Mouse (Mus musculus): ENCODE data around the gene Rpl35. TPM values are rescaled to one million over a fixed set of nuclear protein-coding genes. Genes with fewer than 3 reads are reported as not detected.

Rpl35 gene
- total and polyA plus RNA-seq, 2 experiments from 2014 or later: 56.4 to 539 TPM

DNA sequence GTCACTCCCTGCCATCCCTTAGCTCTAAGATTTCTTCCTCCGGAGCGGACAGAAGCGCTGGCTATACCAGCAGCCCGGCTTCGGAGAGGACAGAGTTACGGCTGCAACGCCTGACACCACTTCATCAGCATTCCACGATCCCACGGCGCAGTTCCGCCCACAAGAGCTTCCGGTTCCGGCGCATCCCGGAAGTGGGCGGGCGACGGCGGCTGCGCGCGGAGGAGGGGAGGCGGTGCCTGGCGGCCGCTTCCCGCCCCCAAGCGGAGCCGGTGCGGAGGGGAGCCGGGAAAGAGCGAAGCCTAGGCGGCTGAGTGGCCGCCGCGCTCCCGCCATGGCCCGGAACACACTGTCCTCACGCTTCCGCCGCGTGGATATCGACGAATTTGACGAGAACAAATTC is 2.4 kb upstream of the Rpl35 start:
- Histone ChIP-seq H3K27ac (ENCODE audit: low read depth) (peak overlapping the region; percentile 94), H3K4me3 (ENCODE audit: low read depth, low read length) (peak overlapping the region; percentile 83), H3K36me3 (replicated peaks; ENCODE audit: control insufficient read depth, insufficient read depth, low read length) (peaks cover 14% of the 10 kb centered on the region), H3K9ac (replicated peaks; ENCODE audit: low read depth, low read length) (peak overlapping the region; percentile 86), H3K4me1 (ENCODE audit: control insufficient read depth, insufficient read depth) (peaks cover 26% of the 10 kb centered on the region; the same call in 1 of the 2 replicates), H3K9me3 (replicated peaks; ENCODE audit: control insufficient read depth, low read length) (no peaks in the 10 kb centered on the region), H3K27me3 (ENCODE audit: control insufficient read depth, insufficient read depth, low read length) (no peaks in the 10 kb centered on the region), H3K4me2 (ENCODE audit: low read depth, low read length) (peak overlapping the region; percentile 94)
- WGBS: under 1% methylated on average over 41 of the region's 44 CpGs
- peak; percentile 89 for DNase-seq (ENCODE audit: low spot score)
- TF ChIP-seq EP300 (IDR thresholded peaks at IDR 0.05; ENCODE audit: low read depth) (peak; percentile 77; the same call in 1 of the 2 replicates), CTCF (IDR thresholded peaks at IDR 0.05; ENCODE audit: low read depth) (no peak)
- ATAC-seq (ENCODE audit: insufficient read depth, low read depth): peak; percentile 86

DNA sequence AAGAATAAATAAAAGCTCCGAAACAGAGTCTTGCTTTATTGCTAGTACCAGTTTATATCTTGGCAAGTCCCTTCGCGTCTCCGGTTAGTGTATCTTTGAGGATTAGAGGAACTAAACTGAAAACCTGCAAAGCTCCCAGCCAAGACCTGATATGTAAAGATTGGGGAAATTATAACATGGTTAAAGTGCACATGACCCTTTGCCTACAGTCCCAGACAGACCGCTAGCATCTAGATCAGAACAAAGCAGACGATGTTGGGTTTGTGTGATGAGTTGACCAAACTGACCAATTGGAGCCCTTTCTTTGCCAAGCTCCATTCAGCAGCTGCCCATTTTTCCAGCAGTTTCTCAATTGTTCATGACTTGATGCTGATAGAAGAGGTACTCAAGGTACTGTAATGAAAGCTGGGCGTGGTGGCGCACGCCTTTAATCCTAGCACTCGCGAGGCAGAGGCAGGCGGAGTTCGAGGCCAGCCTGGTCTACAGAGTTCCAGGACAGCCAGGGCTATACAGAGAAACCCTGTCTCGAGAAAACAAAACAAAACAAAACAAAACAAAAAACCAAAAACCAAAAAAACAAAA is 816 bp upstream of the Rpl35 start:
- peaks cover 21% of the 10 kb centered on the region; the same call in 1 of the 2 replicates for H3K4me1 ChIP-seq (ENCODE audit: control insufficient read depth, insufficient read depth)
- WGBS: 85% methylated on average over 14 of the region's 14 CpGs
- TF ChIP-seq CTCF (IDR thresholded peaks at IDR 0.05; ENCODE audit: low read depth) (no peak), EP300 (IDR thresholded peaks at IDR 0.05; ENCODE audit: low read depth) (no peak)
- peaks cover 26% of the 10 kb centered on the region for H3K36me3 ChIP-seq (replicated peaks; ENCODE audit: control insufficient read depth, insufficient read depth, low read length)
- DNase-seq (ENCODE audit: low spot score): no peak
- no peaks in the 10 kb centered on the region for H3K27me3 ChIP-seq (ENCODE audit: control insufficient read depth, insufficient read depth, low read length)
- no peak overlapping the region for H3K4me3 ChIP-seq (ENCODE audit: low read depth, low read length)
- ATAC-seq (ENCODE audit: insufficient read depth, low read depth): no peak
- peak overlapping the region; percentile 69 for H3K4me2 ChIP-seq (ENCODE audit: low read depth, low read length)
- no peak overlapping the region for H3K9ac ChIP-seq (replicated peaks; ENCODE audit: low read depth, low read length)
- H3K9me3 ChIP-seq (replicated peaks; ENCODE audit: control insufficient read depth, low read length): no peaks in the 10 kb centered on the region
- H3K27ac ChIP-seq (ENCODE audit: low read depth): no peak overlapping the region

GRCm38 (mm10) chr2:39004880-39005435 is 466 bp downstream of the Rpl35 start, which contains the start of gene Arpc5l:
Arpc5l (plus strand) TSS chr2:39005348.
- Histone ChIP-seq H3K27me3 (ENCODE audit: control insufficient read depth, insufficient read depth, low read length) (no peaks in the 10 kb centered on the region), H3K9me3 (replicated peaks; ENCODE audit: control insufficient read depth, low read length) (no peaks in the 10 kb centered on the region), H3K4me2 (ENCODE audit: low read depth, low read length) (peak within 1 kb of the TSS; percentile 69), H3K4me1 (ENCODE audit: control insufficient read depth, insufficient read depth) (peaks cover 17% of the 10 kb centered on the region; the same call in 1 of the 2 replicates), H3K9ac (replicated peaks; ENCODE audit: low read depth, low read length) (peak within 1 kb of the TSS; percentile 87), H3K4me3 (ENCODE audit: low read depth, low read length) (peak within 1 kb of the TSS; percentile 71), H3K36me3 (replicated peaks; ENCODE audit: control insufficient read depth, insufficient read depth, low read length) (peaks cover 37% of the 10 kb centered on the region), H3K27ac (ENCODE audit: low read depth) (peak within 1 kb of the TSS; percentile 86)
- under 1% methylated on average over 58 of the region's 58 CpGs for whole genome bisulfite sequencing
- DNase-seq (ENCODE audit: low spot score) (peak; percentile 93), ATAC-seq (ENCODE audit: insufficient read depth, low read depth) (peak; percentile 82)
- 0 out of 2 replicates have a peak, but pooled peaks have one; percentile 33 for TF ChIP-seq EP300 (IDR thresholded peaks at IDR 0.05; ENCODE audit: low read depth)
- no peak for TF ChIP-seq CTCF (IDR thresholded peaks at IDR 0.05; ENCODE audit: low read depth)

DNA sequence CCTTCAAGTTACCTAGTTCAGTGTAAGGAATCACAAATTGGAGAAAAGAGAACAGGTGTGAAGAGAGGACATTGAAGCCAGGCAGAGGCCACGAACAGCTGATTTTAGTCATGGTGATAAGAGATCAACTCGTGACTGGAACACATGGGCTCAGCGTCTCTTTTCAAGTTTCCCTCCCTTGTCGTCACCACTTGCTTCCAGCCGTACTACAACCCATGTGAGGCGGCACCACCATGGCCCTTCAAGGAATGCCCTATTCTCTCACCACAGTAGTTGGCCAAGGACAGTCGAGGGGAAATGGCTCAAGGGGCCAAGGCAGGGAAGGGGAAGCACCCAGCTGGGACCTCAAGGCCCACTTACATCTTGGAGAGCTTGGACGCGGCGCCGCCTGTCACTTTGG is 1.1 kb downstream of the Rpl35 start:
- no peak for ATAC-seq (ENCODE audit: insufficient read depth, low read depth)
- H3K27me3 ChIP-seq (ENCODE audit: control insufficient read depth, insufficient read depth, low read length): no peaks in the 10 kb centered on the region
- H3K27ac ChIP-seq (ENCODE audit: low read depth): peak overlapping the region; percentile 86
- H3K36me3 ChIP-seq (replicated peaks; ENCODE audit: control insufficient read depth, insufficient read depth, low read length): peaks cover 37% of the 10 kb centered on the region
- H3K4me1 ChIP-seq (ENCODE audit: control insufficient read depth, insufficient read depth): peaks cover 13% of the 10 kb centered on the region; the same call in 1 of the 2 replicates
- H3K9me3 ChIP-seq (replicated peaks; ENCODE audit: control insufficient read depth, low read length): no peaks in the 10 kb centered on the region
- no peak for TF ChIP-seq CTCF (IDR thresholded peaks at IDR 0.05; ENCODE audit: low read depth)
- TF ChIP-seq EP300 (IDR thresholded peaks at IDR 0.05; ENCODE audit: low read depth): no peak
- H3K4me3 ChIP-seq (ENCODE audit: low read depth, low read length): peak overlapping the region; percentile 71
- WGBS: 0% methylated on average over 11 of the region's 11 CpGs
- peak overlapping the region; percentile 69 for H3K4me2 ChIP-seq (ENCODE audit: low read depth, low read length)
- no peak for DNase-seq (ENCODE audit: low spot score)
- H3K9ac ChIP-seq (replicated peaks; ENCODE audit: low read depth, low read length): peak overlapping the region; percentile 87

DNA sequence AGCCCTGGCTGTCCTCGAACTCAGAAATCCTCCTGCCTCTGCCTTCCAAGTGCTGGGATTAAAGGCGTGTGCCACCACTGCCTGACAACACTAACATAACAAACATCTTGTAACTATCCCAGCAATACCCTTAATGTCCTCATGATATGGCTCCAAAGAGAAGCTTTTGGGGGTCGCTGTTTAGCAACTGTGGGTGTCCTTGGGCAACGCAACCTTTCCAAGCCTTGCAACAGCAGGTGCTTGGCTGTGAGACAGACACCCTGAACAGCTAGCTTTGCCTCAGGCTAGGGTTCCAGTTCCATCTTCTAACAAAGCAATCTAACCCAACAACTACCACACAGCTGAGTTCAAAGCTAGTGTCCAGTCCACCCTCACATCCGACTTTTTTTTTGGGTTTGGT is 1.9 kb downstream of the Rpl35 start:
- H3K4me1 ChIP-seq (ENCODE audit: control insufficient read depth, insufficient read depth): peaks cover 5% of the 10 kb centered on the region; the same call in 1 of the 2 replicates
- DNase-seq (ENCODE audit: low spot score) (no peak), ATAC-seq (ENCODE audit: insufficient read depth, low read depth) (no peak)
- peak overlapping the region; percentile 87; the same call in 1 of the 2 replicates for H3K9ac ChIP-seq (replicated peaks; ENCODE audit: low read depth, low read length)
- H3K36me3 ChIP-seq (replicated peaks; ENCODE audit: control insufficient read depth, insufficient read depth, low read length): peaks cover 37% of the 10 kb centered on the region
- no peaks in the 10 kb centered on the region for H3K27me3 ChIP-seq (ENCODE audit: control insufficient read depth, insufficient read depth, low read length)
- 56% methylated on average over 5 of the region's 5 CpGs for WGBS
- H3K9me3 ChIP-seq (replicated peaks; ENCODE audit: control insufficient read depth, low read length): no peaks in the 10 kb centered on the region
- H3K27ac ChIP-seq (ENCODE audit: low read depth): no peak overlapping the region
- TF ChIP-seq CTCF (IDR thresholded peaks at IDR 0.05; ENCODE audit: low read depth): no peak
- TF ChIP-seq EP300 (IDR thresholded peaks at IDR 0.05; ENCODE audit: low read depth): no peak
- H3K4me2 ChIP-seq (ENCODE audit: low read depth, low read length): peak overlapping the region; percentile 69
- H3K4me3 ChIP-seq (ENCODE audit: low read depth, low read length): peak overlapping the region; percentile 71

Data from heart, postnatal 0 days (tissue).